Mouse (Mus musculus) midbrain, embryonic 11.5 days (tissue): ENCODE results near the gene Plekhm3. TPM values are rescaled to one million over a fixed set of nuclear protein-coding genes. Genes with fewer than 3 reads are reported as not detected.

Source experiments
- ATAC-seq: fragments of 200-750 bp; cut with Nextera tagmentation; 2 replicates; pipeline ENCODE4 v1.8.0; 2017; ENCODE audit warnings: moderate TSS enrichment, moderate library complexity; ENCODE audit not compliant: low FRiP score
- DNase-seq: peaks from one replicate; pipeline ENCODE4 v3.0.0; 2015; ENCODE audit warnings: low spot score; ENCODE audit errors: missing footprints
- H3K27ac ChIP-seq: fragments of 300-500 bp; sonication (generic); 2 replicates; pipeline ENCODE4 v1.5.1; 2014; ENCODE audit warnings: low read depth, low read length
- H3K27me3 ChIP-seq: fragments of 300-500 bp; sonication (generic); 2 replicates; pipeline ENCODE4 v1.6.1; 2014; ENCODE audit warnings: mild to moderate bottlenecking, low read length, moderate library complexity, mixed read lengths; ENCODE audit not compliant: control insufficient read depth, insufficient read depth
- H3K36me3 ChIP-seq: fragments of 300-500 bp; sonication (generic); 2 replicates; pipeline ENCODE4 v1.6.1; 2014; ENCODE audit warnings: mild to moderate bottlenecking, low read length, moderate library complexity, mixed read lengths; ENCODE audit not compliant: control insufficient read depth, insufficient read depth
- H3K4me1 ChIP-seq: fragments of 300-500 bp; sonication (generic); 2 replicates; pipeline ENCODE4 v1.6.1; 2014; ENCODE audit warnings: low read length; ENCODE audit not compliant: control insufficient read depth, insufficient read depth
- H3K4me2 ChIP-seq: fragments of 300-500 bp; sonication (generic); 2 replicates; pipeline ENCODE4 v1.6.1; 2014; ENCODE audit warnings: mild to moderate bottlenecking, moderate library complexity
- H3K4me3 ChIP-seq: fragments of 300-500 bp; sonication (generic); 2 replicates; pipeline ENCODE4 v1.5.1; 2014; ENCODE audit warnings: low read depth, low read length
- H3K9ac ChIP-seq: fragments of 300-500 bp; sonication (generic); 2 replicates; pipeline ENCODE4 v1.6.1; 2014; ENCODE audit warnings: low read length
- H3K9me3 ChIP-seq: fragments of 300-500 bp; sonication (generic); 2 replicates; pipeline ENCODE4 v1.6.1; 2016; ENCODE audit warnings: low read length; ENCODE audit not compliant: control insufficient read depth
- WGBS: fragments of 180-500 bp; shearing (Covaris S2); extraction: QIAGEN DNeasy Blood & Tissue Kit; methylation state at CpG from one replicate; pipeline ENCODE4 v1.1.7; 2014; 5-methylcytosine and 5-hydroxymethylcytosine counted together
- polyA plus RNA-seq: library from polyadenylated mRNA; unstranded; fragments of >200 nt; fragmentation: Nextera tagmentation; extraction: Ambion mirVana; gene quantifications from 2 replicates; pipeline ENCODE4 v1.2.1, GENCODE M21; 2014

Gene Plekhm3
- polyA plus RNA-seq, 1 experiment from 2014 or later = 5.6 TPM

- no peaks in the 10 kb centered on the region for H3K4me1 ChIP-seq
- no peak overlapping the region for H3K27ac ChIP-seq
- no peak for ATAC-seq
- no peak overlapping the region for H3K9ac ChIP-seq
- H3K4me3 ChIP-seq = no peak overlapping the region
- no peaks in the 10 kb centered on the region for H3K36me3 ChIP-seq
- no peaks in the 10 kb centered on the region for H3K27me3 ChIP-seq
- H3K4me2 ChIP-seq = no peak overlapping the region
- no peaks in the 10 kb centered on the region for H3K9me3 ChIP-seq
- WGBS = 93% methylated on average over 1 of the region's 1 CpGs
- no peak for DNase-seq
Observed at GRCm38 (mm10) chr1:64811956-64812355, 144.7 kb downstream of the Plekhm3 start.

GRCm38 (mm10) chr1:64809085-64809484, 147.5 kb downstream of the Plekhm3 start:
- Histone ChIP-seq H3K4me3 (no peak overlapping the region), H3K27me3 (no peaks in the 10 kb centered on the region), H3K9ac (no peak overlapping the region), H3K27ac (no peak overlapping the region), H3K9me3 (no peaks in the 10 kb centered on the region), H3K4me2 (no peak overlapping the region), H3K4me1 (no peaks in the 10 kb centered on the region; the same call in 1 of the 2 replicates), H3K36me3 (no peaks in the 10 kb centered on the region)
- 60% methylated on average over 2 of the region's 2 CpGs for WGBS
- no peak for DNase-seq
- ATAC-seq = no peak

- no peaks in the 10 kb centered on the region for H3K36me3 ChIP-seq
- 90% methylated on average over 1 of the region's 1 CpGs for WGBS
- no peak overlapping the region for H3K4me2 ChIP-seq
- no peaks in the 10 kb centered on the region for H3K9me3 ChIP-seq
- no peak for ATAC-seq
- peaks cover 5% of the 10 kb centered on the region for H3K4me1 ChIP-seq
- no peak overlapping the region for H3K9ac ChIP-seq
- H3K27ac ChIP-seq = no peak overlapping the region
- DNase-seq = no peak
- H3K27me3 ChIP-seq = no peaks in the 10 kb centered on the region
- H3K4me3 ChIP-seq = no peak overlapping the region
Observed at GRCm38 (mm10) chr1:64807766-64808165, 148.9 kb downstream of the Plekhm3 start.

- ATAC-seq = no peak
- H3K9me3 ChIP-seq = no peaks in the 10 kb centered on the region
- peaks cover 5% of the 10 kb centered on the region for H3K4me1 ChIP-seq
- no peaks in the 10 kb centered on the region for H3K27me3 ChIP-seq
- WGBS = 46% methylated on average over 2 of the region's 2 CpGs
- H3K36me3 ChIP-seq = no peaks in the 10 kb centered on the region
- no peak overlapping the region for H3K27ac ChIP-seq
- H3K4me2 ChIP-seq = no peak overlapping the region
- DNase-seq = no peak
- no peak overlapping the region for H3K9ac ChIP-seq
- H3K4me3 ChIP-seq = no peak overlapping the region
Observed at GRCm38 (mm10) chr1:64805217-64805616, 151.4 kb downstream of the Plekhm3 start.

- ATAC-seq = no peak
Observed at GRCm38 (mm10) chr1:64802631-64803030, 154.0 kb downstream of the Plekhm3 start.

GRCm38 (mm10) chr1:64797621-64798020, 159.0 kb downstream of the Plekhm3 start:
- H3K4me3 ChIP-seq = no peak overlapping the region

More at GRCm38 (mm10) chr1:64802631-64803030, 154.0 kb downstream of the Plekhm3 start:
- Histone ChIP-seq H3K4me2 (no peak overlapping the region), H3K4me1 (peaks cover 5% of the 10 kb centered on the region), H3K27me3 (no peaks in the 10 kb centered on the region), H3K4me3 (no peak overlapping the region), H3K36me3 (no peaks in the 10 kb centered on the region), H3K9me3 (no peaks in the 10 kb centered on the region), H3K27ac (no peak overlapping the region), H3K9ac (no peak overlapping the region)
- WGBS = 72% methylated on average over 6 of the region's 6 CpGs
- no peak for DNase-seq

GRCm38 (mm10) chr1:64796867-64797582, 159.6 kb downstream of the Plekhm3 start:
- H3K9ac ChIP-seq = no peak overlapping the region
- no peak overlapping the region for H3K27ac ChIP-seq
- H3K4me1 ChIP-seq = peaks cover 4% of the 10 kb centered on the region; the same call in 1 of the 2 replicates
- DNase-seq (no peak), ATAC-seq (no peak)
- no peak overlapping the region for H3K4me3 ChIP-seq
- no peak overlapping the region for H3K4me2 ChIP-seq
- 91% methylated on average over 6 of the region's 6 CpGs for WGBS
- H3K36me3 ChIP-seq = no peaks in the 10 kb centered on the region
- no peaks in the 10 kb centered on the region for H3K27me3 ChIP-seq
- no peaks in the 10 kb centered on the region for H3K9me3 ChIP-seq

More at GRCm38 (mm10) chr1:64797621-64798020, 159.0 kb downstream of the Plekhm3 start:
- no peaks in the 10 kb centered on the region for H3K27me3 ChIP-seq
- no peak overlapping the region for H3K4me2 ChIP-seq
- no peaks in the 10 kb centered on the region for H3K36me3 ChIP-seq
- DNase-seq (no peak), ATAC-seq (no peak)
- no peak overlapping the region for H3K9ac ChIP-seq
- H3K9me3 ChIP-seq = no peaks in the 10 kb centered on the region
- no peak overlapping the region for H3K27ac ChIP-seq
- H3K4me1 ChIP-seq = peaks cover 4% of the 10 kb centered on the region; the same call in 1 of the 2 replicates
- 89% methylated on average over 3 of the region's 3 CpGs for WGBS

- Histone ChIP-seq H3K27me3 (no peaks in the 10 kb centered on the region), H3K36me3 (no peaks in the 10 kb centered on the region), H3K4me3 (no peak overlapping the region), H3K9me3 (no peaks in the 10 kb centered on the region), H3K4me2 (no peak overlapping the region), H3K4me1 (peaks cover 4% of the 10 kb centered on the region; the same call in 1 of the 2 replicates), H3K27ac (no peak overlapping the region), H3K9ac (no peak overlapping the region)
- WGBS = 85% methylated on average over 8 of the region's 8 CpGs
- DNase-seq (no peak), ATAC-seq (no peak)
Observed at GRCm38 (mm10) chr1:64795284-64796040, 161.2 kb downstream of the Plekhm3 start.

- DNase-seq = no peak
- Histone ChIP-seq H3K4me3 (no peak overlapping the region), H3K36me3 (no peaks in the 10 kb centered on the region), H3K27me3 (no peaks in the 10 kb centered on the region), H3K9ac (no peak overlapping the region), H3K9me3 (no peaks in the 10 kb centered on the region), H3K4me2 (no peak overlapping the region), H3K27ac (no peak overlapping the region), H3K4me1 (peaks cover 4% of the 10 kb centered on the region; the same call in 1 of the 2 replicates)
- ATAC-seq = no peak
- 90% methylated on average over 11 of the region's 11 CpGs for WGBS
Observed at GRCm38 (mm10) chr1:64794096-64794495, 162.5 kb downstream of the Plekhm3 start.
